Mouse (Mus musculus) liver, adult 2 months (tissue): Measurements from ENCODE around the gene Hist1h2bg. TPM values are rescaled to one million over a fixed set of nuclear protein-coding genes. Genes with fewer than 3 reads are reported as not detected.
A peak's percentile ranks its signal among the peaks of the same experiment; 100 is the strongest.
"Not testable (repeated sequence)": the region's sequence is repeated elsewhere in the genome, so short reads cannot be mapped to it uniquely, and the experiment has no call there.

Experiments used
- DNase-seq: peaks from one replicate; pipeline ENCODE4 v3.0.0-alpha.2; 2011; ENCODE audit warnings: low read depth, low spot score; ENCODE audit errors: extremely low read depth
- H3K27ac ChIP-seq: fragments of 200-500 bp; replicated peaks from 2 replicates; pipeline ENCODE4 v1.5.1; 2012; ENCODE audit warnings: low read depth, mild to moderate bottlenecking, control low read depth, inconsistent platforms, low read length; ENCODE audit not compliant: insufficient read depth
- H3K27me3 ChIP-seq: fragments of 200-500 bp; 2 replicates; pipeline ENCODE4 v1.6.1; 2012; ENCODE audit warnings: mild to moderate bottlenecking, moderate library complexity, low read length, inconsistent platforms; ENCODE audit not compliant: control insufficient read depth, insufficient read depth
- H3K36me3 ChIP-seq: fragments of 200-500 bp; 2 replicates; pipeline ENCODE4 v1.6.1; 2012; ENCODE audit warnings: low read length, inconsistent platforms; ENCODE audit not compliant: control insufficient read depth, insufficient read depth
- H3K4me1 ChIP-seq: fragments of 200-500 bp; 2 replicates; pipeline ENCODE4 v1.6.1; 2011; ENCODE audit warnings: low read length; ENCODE audit not compliant: control insufficient read depth, insufficient read depth
- H3K4me3 ChIP-seq: fragments of 200-500 bp; 2 replicates; pipeline ENCODE4 v1.5.1; 2011; ENCODE audit warnings: low read depth, mild to moderate bottlenecking, control low read depth, low read length, moderate library complexity; ENCODE audit not compliant: insufficient read depth
- H3K79me2 ChIP-seq: fragments of 200-500 bp; 2 replicates; pipeline ENCODE4 v1.6.1; 2012; ENCODE audit warnings: inconsistent platforms, mild to moderate bottlenecking, low read length, moderate library complexity; ENCODE audit not compliant: control insufficient read depth, insufficient read depth
- H3K9ac ChIP-seq: fragments of 200-500 bp; 2 replicates; pipeline ENCODE4 v1.6.1; 2012; ENCODE audit warnings: low read depth, mild to moderate bottlenecking, control low read depth, inconsistent platforms, low read length
- CTCF ChIP-seq: fragments of 200-500 bp; IDR thresholded peaks from 2 replicates; pipeline ENCODE4 v1.5.1; 2011; ENCODE audit warnings: low read depth, low read length, control low read depth
- POLR2A ChIP-seq: fragments of 200-500 bp; IDR thresholded peaks from 2 replicates; pipeline ENCODE4 v1.6.1; 2011; ENCODE audit warnings: low read length, control low read depth; ENCODE audit not compliant: insufficient read depth; ENCODE audit errors: extremely low read depth
- WGBS: fragments of 180-500 bp; shearing (Covaris S2); methylation state at CpG from one replicate; pipeline ENCODE4 v1.1.7; 2018; 5-methylcytosine and 5-hydroxymethylcytosine counted together
- polyA plus RNA-seq: library from polyadenylated mRNA; depleted of rRNA; stranded (reverse); fragments of >200 nt; gene quantifications from 2 replicates; pipeline ENCODE4 v1.2.3, GENCODE M21; 2012
- total RNA-seq: library from RNA; depleted of rRNA; stranded (reverse); fragments of >200 nt; gene quantifications from 2 replicates; pipeline ENCODE4 v1.2.3, GENCODE M21; 2014

Hist1h2bg gene
- total and polyA plus RNA-seq, 2 experiments: 4.4 to 37.2 TPM

GRCm38 (mm10) chr13:23561883-23562659 is 9.1 kb upstream of the Hist1h2bg start, which contains the start of gene Hist1h3e:
Gene Hist1h3e (minus strand): TSS chr13:23562369.
- Histone ChIP-seq H3K27ac (peak within 1 kb of the TSS; percentile 90), H3K9ac (peak within 1 kb of the TSS; percentile 71), H3K4me3 (peak within 1 kb of the TSS; percentile 61)
- H3K27me3 ChIP-seq, H3K4me1 ChIP-seq, H3K79me2 ChIP-seq, H3K36me3 ChIP-seq: not testable (repeated sequence)
- TF ChIP-seq POLR2A: peak; percentile 94
- under 1% methylated on average over 60 of the region's 67 CpGs for WGBS
- DNase-seq: peak; percentile 99

- peak; percentile 82 for DNase-seq
- H3K27ac ChIP-seq: peak overlapping the region; percentile 90
- H3K79me2 ChIP-seq: no peaks in the 10 kb centered on the region
- 0 out of 2 replicates have a peak, but pooled peaks cover 4% of the 10 kb centered on the region for H3K4me1 ChIP-seq
- WGBS: 1% methylated on average over 18 of the region's 18 CpGs
- H3K36me3 ChIP-seq: no peaks in the 10 kb centered on the region
- TF ChIP-seq POLR2A (no peak), CTCF (peak; percentile 19; the same call in 1 of the 2 replicates)
- H3K4me3 ChIP-seq: peak overlapping the region; percentile 56
- peak overlapping the region; percentile 61 for H3K9ac ChIP-seq
- no peaks in the 10 kb centered on the region for H3K27me3 ChIP-seq
Observed at GRCm38 (mm10) chr13:23562699-23563462, 8.3 kb upstream of the Hist1h2bg start.

GRCm38 (mm10) chr13:23564482-23564881 is 6.7 kb upstream of the Hist1h2bg start:
- Histone ChIP-seq H3K4me3 (no peak overlapping the region), H3K9ac (no peak overlapping the region), H3K27ac (no peak overlapping the region), H3K27me3 (no peaks in the 10 kb centered on the region), H3K4me1 (0 out of 2 replicates have a peak, but pooled peaks cover 4% of the 10 kb centered on the region), H3K36me3 (no peaks in the 10 kb centered on the region), H3K79me2 (no peaks in the 10 kb centered on the region)
- 62% methylated on average over 2 of the region's 2 CpGs for WGBS
- no peak for DNase-seq
- TF ChIP-seq CTCF (no peak), POLR2A (no peak)

GRCm38 (mm10) chr13:23570261-23571021 is 755 bp upstream of the Hist1h2bg start:
- peak overlapping the region; percentile 41; the same call in 1 of the 2 replicates for H3K4me3 ChIP-seq
- H3K79me2 ChIP-seq, H3K36me3 ChIP-seq, DNase-seq, H3K27me3 ChIP-seq: not testable (repeated sequence)
- peak overlapping the region; percentile 58 for H3K27ac ChIP-seq
- H3K9ac ChIP-seq: peak overlapping the region; percentile 79
- 5% methylated on average over 29 of the region's 41 CpGs for WGBS
- H3K4me1 ChIP-seq: peaks cover 12% of the 10 kb centered on the region; the same call in 1 of the 2 replicates

GRCm38 (mm10) chr13:23571504-23572217 is 465 bp downstream of the Hist1h2bg start:
- Histone ChIP-seq H3K27ac (peak overlapping the region; percentile 73), H3K4me3 (peak overlapping the region; percentile 58; the same call in 1 of the 2 replicates), H3K9ac (peak overlapping the region; percentile 34; the same call in 1 of the 2 replicates), H3K4me1 (peaks cover 15% of the 10 kb centered on the region; the same call in 1 of the 2 replicates)
- H3K27me3 ChIP-seq, DNase-seq, H3K36me3 ChIP-seq, H3K79me2 ChIP-seq: not testable (repeated sequence)
- under 1% methylated on average over 17 of the region's 34 CpGs for WGBS
